Mouse (Mus musculus) forebrain, embryonic 16.5 days (tissue): Measurements from ENCODE around the gene Btg2. TPM values are rescaled to one million over a fixed set of nuclear protein-coding genes. Genes with fewer than 3 reads are reported as not detected.

Experiments used
- ATAC-seq: fragments of 200-750 bp; cut with Nextera tagmentation; 2 replicates; pipeline ENCODE4 v1.8.0; 2017; ENCODE audit warnings: mild to moderate bottlenecking, moderate library complexity
- H3K27ac ChIP-seq: fragments of 300-500 bp; sonication (generic); 2 replicates; pipeline ENCODE4 v1.5.1; 2014; ENCODE audit warnings: low read length, control low read depth
- H3K27me3 ChIP-seq: fragments of 300-500 bp; sonication (generic); replicated peaks from 2 replicates; pipeline ENCODE4 v1.6.1; 2014; ENCODE audit warnings: low read length; ENCODE audit not compliant: control insufficient read depth, insufficient read depth
- H3K36me3 ChIP-seq: fragments of 300-500 bp; sonication (generic); 2 replicates; pipeline ENCODE4 v1.6.1; 2014; ENCODE audit not compliant: control insufficient read depth, insufficient read depth
- H3K4me1 ChIP-seq: fragments of 300-500 bp; sonication (generic); replicated peaks from 2 replicates; pipeline ENCODE4 v1.6.1; 2014; ENCODE audit warnings: low read length; ENCODE audit not compliant: control insufficient read depth, insufficient read depth
- H3K4me2 ChIP-seq: fragments of 300-500 bp; sonication (generic); 2 replicates; pipeline ENCODE4 v1.6.1; 2014; ENCODE audit warnings: mild to moderate bottlenecking, low read length, control low read depth
- H3K4me3 ChIP-seq: fragments of 300-500 bp; sonication (generic); replicated peaks from 2 replicates; pipeline ENCODE4 v1.5.1; 2014; ENCODE audit warnings: mild to moderate bottlenecking, low read length, control low read depth
- H3K9ac ChIP-seq: fragments of 300-500 bp; sonication (generic); replicated peaks from 2 replicates; pipeline ENCODE4 v1.6.1; 2014; ENCODE audit warnings: low read depth, low read length, control low read depth
- H3K9me3 ChIP-seq: fragments of 300-500 bp; sonication (generic); 2 replicates; pipeline ENCODE4 v1.6.1; 2016; ENCODE audit warnings: low read length; ENCODE audit not compliant: control insufficient read depth
- WGBS: fragments of 180-500 bp; shearing (Covaris S2); extraction: QIAGEN DNeasy Blood & Tissue Kit; methylation state at CpG from one replicate; pipeline ENCODE4 v1.1.7; 2014; 5-methylcytosine and 5-hydroxymethylcytosine counted together
- polyA plus RNA-seq: library from polyadenylated mRNA; unstranded; fragments of >200 nt; fragmentation: Nextera tagmentation; extraction: Ambion mirVana; gene quantifications from 2 replicates; pipeline ENCODE4 v1.2.1, GENCODE M21; 2015

Btg2 gene
- polyA plus RNA-seq, 1 experiment from 2014 or later = 56.0 TPM

DNA sequence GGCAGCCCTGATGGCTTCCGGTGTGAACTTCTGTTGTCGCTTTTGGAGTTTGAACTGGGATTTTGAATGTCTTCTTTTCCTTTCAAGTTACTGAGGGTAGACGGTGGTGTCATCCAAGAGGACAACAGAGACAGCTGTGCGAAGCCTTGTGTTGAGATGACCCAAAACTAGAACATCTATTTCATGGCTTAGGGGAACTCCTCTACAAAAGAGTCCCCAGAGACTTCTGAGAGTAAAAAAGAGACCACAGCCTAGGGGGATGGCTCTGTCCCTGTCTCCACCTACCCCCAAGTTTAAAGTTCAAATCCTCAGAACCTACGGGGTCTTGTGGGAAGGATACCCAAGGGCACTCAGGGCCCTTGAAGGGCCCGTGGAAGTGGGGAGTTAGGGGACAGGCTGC is 34.1 kb downstream of the Btg2 start:
- 95% methylated on average over 6 of the region's 6 CpGs for WGBS
- ATAC-seq = no peak
- no peaks in the 10 kb centered on the region for H3K36me3 ChIP-seq
- H3K27ac ChIP-seq = no peak overlapping the region
- H3K27me3 ChIP-seq = no peaks in the 10 kb centered on the region
- no peaks in the 10 kb centered on the region for H3K9me3 ChIP-seq
- peaks cover 12% of the 10 kb centered on the region; the same call in 1 of the 2 replicates for H3K4me1 ChIP-seq
- no peak overlapping the region for H3K9ac ChIP-seq
- no peak overlapping the region for H3K4me2 ChIP-seq
- no peak overlapping the region for H3K4me3 ChIP-seq

DNA sequence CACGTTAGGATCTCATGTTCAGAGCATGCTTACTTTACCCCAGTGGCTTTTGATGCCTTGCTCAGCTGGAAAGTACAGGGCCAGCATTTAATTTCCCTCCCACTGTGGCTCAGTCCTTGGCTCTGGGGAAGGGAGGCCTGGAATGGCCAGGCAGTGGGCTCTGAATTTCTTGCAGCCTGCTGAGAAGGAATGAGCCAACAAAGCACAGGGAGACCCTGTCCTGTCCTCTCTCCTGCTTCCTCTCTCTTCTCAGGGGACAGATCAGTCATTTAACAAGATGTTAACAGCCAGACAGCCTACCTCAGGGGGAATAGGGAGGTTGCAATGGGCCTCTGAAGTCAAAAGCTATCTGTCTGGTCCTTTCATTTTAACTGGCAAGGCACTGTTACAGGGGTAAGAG is 36.6 kb downstream of the Btg2 start:
- H3K4me3 ChIP-seq = no peak overlapping the region
- H3K4me1 ChIP-seq = peaks cover 12% of the 10 kb centered on the region; the same call in 1 of the 2 replicates
- H3K36me3 ChIP-seq = no peaks in the 10 kb centered on the region
- no peaks in the 10 kb centered on the region for H3K9me3 ChIP-seq
- 21% methylated on average over 1 of the region's 1 CpGs for WGBS
- H3K4me2 ChIP-seq = no peak overlapping the region
- no peaks in the 10 kb centered on the region for H3K27me3 ChIP-seq
- ATAC-seq = no peak
- H3K9ac ChIP-seq = no peak overlapping the region
- H3K27ac ChIP-seq = no peak overlapping the region

DNA sequence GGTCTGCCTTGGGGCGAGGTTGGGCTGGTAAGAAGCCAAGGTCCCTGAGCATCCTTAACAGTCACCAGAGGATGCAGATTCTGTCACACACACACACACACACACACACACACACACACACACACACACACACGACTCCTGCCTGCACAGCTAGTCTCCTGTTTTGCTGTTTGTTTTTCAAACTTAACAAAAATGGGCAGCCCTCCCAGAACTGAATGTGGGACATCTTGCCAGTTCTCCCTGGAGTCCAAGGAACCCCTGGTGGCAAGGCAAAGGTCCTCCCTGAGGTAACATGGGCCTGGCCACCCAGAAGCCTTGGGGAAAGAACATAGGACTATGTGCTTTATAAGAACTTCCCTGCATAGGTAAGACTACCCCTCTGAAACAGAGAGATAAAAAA is 37.0 kb downstream of the Btg2 start:
- Histone ChIP-seq H3K27ac (no peak overlapping the region), H3K4me3 (no peak overlapping the region), H3K27me3 (no peaks in the 10 kb centered on the region), H3K9me3 (no peaks in the 10 kb centered on the region), H3K4me1 (peaks cover 12% of the 10 kb centered on the region; the same call in 1 of the 2 replicates), H3K9ac (no peak overlapping the region), H3K4me2 (no peak overlapping the region), H3K36me3 (no peaks in the 10 kb centered on the region)
- WGBS = 45% methylated on average over 2 of the region's 2 CpGs
- no peak for ATAC-seq

GRCm38 (mm10) chr1:134039361-134039760 is 39.6 kb downstream of the Btg2 start:
- H3K9me3 ChIP-seq = no peaks in the 10 kb centered on the region
- H3K4me3 ChIP-seq = no peak overlapping the region
- H3K9ac ChIP-seq = no peak overlapping the region
- H3K36me3 ChIP-seq = no peaks in the 10 kb centered on the region
- no peak overlapping the region for H3K4me2 ChIP-seq
- WGBS = 77% methylated on average over 2 of the region's 2 CpGs
- no peaks in the 10 kb centered on the region for H3K27me3 ChIP-seq
- ATAC-seq = no peak
- peaks cover 7% of the 10 kb centered on the region; the same call in 1 of the 2 replicates for H3K4me1 ChIP-seq
- no peak overlapping the region for H3K27ac ChIP-seq

DNA sequence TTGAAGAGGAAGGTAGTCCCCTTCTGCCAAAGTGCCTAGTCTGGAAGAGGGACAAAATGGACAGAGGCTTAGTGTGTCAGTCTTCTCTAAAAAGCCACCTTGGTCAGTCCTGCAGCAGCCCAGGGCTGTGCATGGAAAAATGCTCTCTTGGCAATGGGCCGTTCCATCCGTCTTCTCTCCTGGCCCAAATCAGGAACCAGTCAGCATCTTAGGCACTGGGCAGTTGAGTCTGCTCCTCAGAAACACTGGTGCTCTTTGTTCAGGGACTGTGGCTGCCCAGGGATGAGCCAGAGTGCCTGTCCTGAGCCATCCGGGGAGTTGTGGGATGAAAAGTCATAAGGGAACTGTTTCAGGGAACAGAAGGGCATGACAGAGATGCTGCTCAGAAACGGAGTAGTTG is 40.6 kb downstream of the Btg2 start:
- no peak overlapping the region for H3K27ac ChIP-seq
- no peak overlapping the region for H3K4me2 ChIP-seq
- ATAC-seq = no peak
- H3K9me3 ChIP-seq = no peaks in the 10 kb centered on the region
- H3K9ac ChIP-seq = no peak overlapping the region
- no peaks in the 10 kb centered on the region for H3K36me3 ChIP-seq
- WGBS = 87% methylated on average over 4 of the region's 4 CpGs
- H3K27me3 ChIP-seq = no peaks in the 10 kb centered on the region
- H3K4me1 ChIP-seq = peaks cover 7% of the 10 kb centered on the region; the same call in 1 of the 2 replicates
- H3K4me3 ChIP-seq = no peak overlapping the region

DNA sequence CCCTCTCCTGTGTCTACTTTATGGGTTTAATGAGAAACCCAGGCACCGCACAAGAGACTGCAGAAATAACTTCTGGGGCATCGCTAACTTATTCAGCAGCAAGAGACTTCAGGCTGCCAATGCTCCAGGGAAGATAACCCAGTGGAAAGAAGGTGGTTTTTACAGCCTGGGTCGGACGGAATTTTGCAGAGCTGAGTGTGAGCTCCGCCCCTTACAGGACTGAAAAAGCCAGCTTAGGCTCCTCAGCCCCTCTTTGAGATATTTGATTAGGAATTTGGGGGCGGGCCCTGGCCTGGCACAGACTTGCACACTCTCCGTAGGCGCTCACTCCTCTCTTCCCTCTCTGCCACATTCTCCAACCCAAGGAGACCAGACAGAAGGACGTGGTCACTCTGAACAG is 41.7 kb downstream of the Btg2 start, which contains the start of gene Fmod:
Gene Fmod (plus strand): TSS at position 83 of the 400 bp plus-strand sequence.
- Histone ChIP-seq H3K36me3 (no peaks in the 10 kb centered on the region), H3K9ac (no peak within 1 kb of the TSS), H3K9me3 (no peaks in the 10 kb centered on the region), H3K27ac (no peak within 1 kb of the TSS), H3K4me3 (no peak within 1 kb of the TSS), H3K27me3 (no peaks in the 10 kb centered on the region), H3K4me2 (no peak within 1 kb of the TSS), H3K4me1 (peaks cover 1% of the 10 kb centered on the region; the same call in 1 of the 2 replicates)
- WGBS = 25% methylated on average over 9 of the region's 9 CpGs
- ATAC-seq = no peak

DNA sequence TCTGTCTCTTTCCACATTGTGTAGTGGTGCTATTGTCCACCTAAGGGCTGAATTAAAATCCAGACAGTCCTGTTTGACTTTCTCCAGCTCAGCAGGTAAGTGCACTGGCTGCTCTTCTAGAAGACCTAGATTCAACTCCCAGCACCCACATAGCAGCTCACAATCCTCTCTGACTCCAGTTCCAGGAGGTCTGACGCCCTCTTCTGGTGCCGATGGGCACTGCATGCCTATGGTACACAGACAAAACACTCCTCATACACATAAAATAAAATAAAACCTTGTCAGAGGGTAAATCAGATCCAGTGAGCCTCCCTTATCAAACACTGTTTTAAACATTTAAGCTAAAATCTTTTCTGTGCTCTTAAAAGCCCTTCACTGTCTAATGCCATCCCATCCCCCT is 42.4 kb downstream of the Btg2 start:
- no peak for ATAC-seq
- Histone ChIP-seq H3K4me3 (no peak overlapping the region), H3K27ac (no peak overlapping the region), H3K4me1 (no peaks in the 10 kb centered on the region), H3K9me3 (no peaks in the 10 kb centered on the region), H3K27me3 (no peaks in the 10 kb centered on the region), H3K36me3 (no peaks in the 10 kb centered on the region), H3K4me2 (no peak overlapping the region), H3K9ac (no peak overlapping the region)
- WGBS = 61% methylated on average over 2 of the region's 2 CpGs

DNA sequence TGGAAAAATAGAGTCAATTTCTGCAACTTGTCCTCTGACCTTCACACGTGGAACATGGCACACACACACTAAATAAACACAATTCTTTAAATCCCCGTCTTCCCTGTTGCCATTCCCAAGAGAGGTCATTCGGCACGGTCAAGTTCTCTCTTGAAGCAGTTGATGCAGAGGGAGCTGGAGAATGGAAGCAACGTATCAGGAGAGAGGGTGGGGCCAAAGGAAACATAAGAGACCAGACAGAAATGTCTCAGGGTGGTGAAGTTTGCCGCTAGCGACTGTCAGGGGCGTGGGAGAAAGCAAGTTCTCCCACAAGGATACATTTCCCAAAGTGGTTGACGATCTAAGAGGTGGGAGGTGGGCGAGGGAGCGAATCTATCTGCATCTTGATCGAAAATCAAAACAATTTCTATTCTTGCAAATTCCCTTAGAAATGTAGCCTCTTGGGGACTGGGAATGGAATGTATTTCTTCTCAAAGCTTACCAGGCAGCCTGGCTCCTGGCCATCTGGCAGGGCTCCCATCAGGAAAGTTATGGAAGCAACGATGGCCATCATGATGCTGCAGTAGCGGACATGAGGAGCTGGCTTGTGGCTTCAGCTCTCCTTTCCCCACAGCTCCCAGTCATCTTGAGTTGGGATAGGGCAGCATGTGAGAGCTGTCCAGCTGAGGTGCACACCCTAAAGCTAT is 50.6 kb downstream of the Btg2 start:
- Histone ChIP-seq H3K36me3 (no peaks in the 10 kb centered on the region), H3K4me3 (no peak overlapping the region), H3K9ac (no peak overlapping the region), H3K4me1 (no peaks in the 10 kb centered on the region), H3K4me2 (no peak overlapping the region), H3K27ac (no peak overlapping the region), H3K9me3 (no peaks in the 10 kb centered on the region), H3K27me3 (no peaks in the 10 kb centered on the region)
- no peak for ATAC-seq
- WGBS = 79% methylated on average over 14 of the region's 14 CpGs

DNA sequence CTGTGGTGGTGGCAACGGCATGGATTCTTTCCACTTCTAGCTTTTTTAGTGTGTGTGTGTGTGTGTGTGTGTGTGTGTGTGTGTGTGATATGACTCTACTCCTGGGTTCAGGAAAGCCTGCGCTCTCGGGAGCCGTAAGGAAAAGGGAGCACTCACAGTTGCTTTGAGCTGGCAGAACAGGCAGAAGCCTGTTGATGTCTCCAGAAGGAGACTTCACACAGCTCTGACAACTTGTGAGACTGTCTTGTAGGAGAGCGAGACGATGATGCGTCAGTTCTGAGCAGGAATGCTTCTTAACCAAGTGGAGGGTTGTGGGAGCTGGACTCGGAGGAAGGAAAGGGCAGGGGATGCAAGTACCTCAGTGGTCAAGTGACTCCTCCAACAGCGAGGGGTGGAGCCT is 52.2 kb downstream of the Btg2 start:
- Histone ChIP-seq H3K4me1 (no peaks in the 10 kb centered on the region), H3K27ac (no peak overlapping the region), H3K36me3 (no peaks in the 10 kb centered on the region), H3K9me3 (no peaks in the 10 kb centered on the region), H3K27me3 (no peaks in the 10 kb centered on the region), H3K4me3 (no peak overlapping the region), H3K9ac (no peak overlapping the region), H3K4me2 (no peak overlapping the region)
- ATAC-seq = peak; percentile 45
- WGBS = 62% methylated on average over 9 of the region's 9 CpGs

GRCm38 (mm10) chr1:134025975-134026374 is 52.9 kb downstream of the Btg2 start:
- WGBS = 71% methylated on average over 5 of the region's 5 CpGs
- H3K4me1 ChIP-seq = no peaks in the 10 kb centered on the region
- no peak for ATAC-seq
- H3K4me3 ChIP-seq = no peak overlapping the region
- no peak overlapping the region for H3K4me2 ChIP-seq
- H3K27ac ChIP-seq = no peak overlapping the region
- no peak overlapping the region for H3K9ac ChIP-seq
- no peaks in the 10 kb centered on the region for H3K27me3 ChIP-seq
- no peaks in the 10 kb centered on the region for H3K36me3 ChIP-seq
- no peaks in the 10 kb centered on the region for H3K9me3 ChIP-seq
